Mouse (Mus musculus) liver, embryonic 11.5 days (tissue): ENCODE results near the gene Prrc2b. TPM values are rescaled to one million over a fixed set of nuclear protein-coding genes. Genes with fewer than 3 reads are reported as not detected.

Experiments used
- ATAC-seq: fragments of 200-750 bp; cut with Nextera tagmentation; replicated peaks from 2 replicates; pipeline ENCODE4 v1.8.0; 2017; ENCODE audit warnings: moderate number of reproducible peaks, mild to moderate bottlenecking, moderate TSS enrichment, moderate library complexity; ENCODE audit not compliant: low FRiP score
- DNase-seq: peaks from one replicate; pipeline ENCODE4 v3.0.0-alpha.2; 2017; ENCODE audit warnings: low spot score
- H3K27ac ChIP-seq: fragments of 300-500 bp; sonication (generic); 2 replicates; pipeline ENCODE4 v1.5.1; 2014; ENCODE audit warnings: mild to moderate bottlenecking, low read depth, low read length, control low read depth
- H3K27me3 ChIP-seq: fragments of 300-500 bp; sonication (generic); replicated peaks from 2 replicates; pipeline ENCODE4 v1.6.1; 2014; ENCODE audit warnings: low read length, mixed read lengths; ENCODE audit not compliant: control insufficient read depth, insufficient read depth
- H3K36me3 ChIP-seq: fragments of 300-500 bp; sonication (generic); 2 replicates; pipeline ENCODE4 v1.6.1; 2014; ENCODE audit warnings: mild to moderate bottlenecking, low read length, moderate library complexity, mixed read lengths; ENCODE audit not compliant: control insufficient read depth, insufficient read depth
- H3K4me1 ChIP-seq: fragments of 300-500 bp; sonication (generic); replicated peaks from 2 replicates; pipeline ENCODE4 v1.6.1; 2014; ENCODE audit warnings: low read length, mixed read lengths; ENCODE audit not compliant: control insufficient read depth, insufficient read depth
- H3K4me2 ChIP-seq: fragments of 300-500 bp; sonication (generic); 2 replicates; pipeline ENCODE4 v1.6.1; 2014; ENCODE audit warnings: mild to moderate bottlenecking, control low read depth, moderate library complexity
- H3K4me3 ChIP-seq: fragments of 300-500 bp; sonication (generic); 2 replicates; pipeline ENCODE4 v1.5.1; 2014; ENCODE audit warnings: low read depth, low read length, control low read depth
- H3K9ac ChIP-seq: fragments of 300-500 bp; sonication (generic); 2 replicates; pipeline ENCODE4 v1.6.1; 2014; ENCODE audit warnings: low read depth, low read length, control low read depth
- H3K9me3 ChIP-seq: fragments of 300-500 bp; sonication (generic); 2 replicates; pipeline ENCODE4 v1.6.1; 2016; ENCODE audit warnings: low read length, inconsistent platforms, mixed read lengths; ENCODE audit not compliant: control insufficient read depth
- WGBS: fragments of 180-500 bp; shearing (Covaris S2); extraction: QIAGEN DNeasy Blood & Tissue Kit; methylation state at CpG from one replicate; pipeline ENCODE4 v1.1.7; 2014; 5-methylcytosine and 5-hydroxymethylcytosine counted together
- polyA plus RNA-seq: library from polyadenylated mRNA; unstranded; fragments of >200 nt; fragmentation: Nextera tagmentation; extraction: Ambion mirVana; gene quantifications from 2 replicates; pipeline ENCODE4 v1.2.1, GENCODE M21; 2014

Prrc2b gene
- polyA plus RNA-seq = 37.8 and 48.1 TPM in 2 replicates

DNA sequence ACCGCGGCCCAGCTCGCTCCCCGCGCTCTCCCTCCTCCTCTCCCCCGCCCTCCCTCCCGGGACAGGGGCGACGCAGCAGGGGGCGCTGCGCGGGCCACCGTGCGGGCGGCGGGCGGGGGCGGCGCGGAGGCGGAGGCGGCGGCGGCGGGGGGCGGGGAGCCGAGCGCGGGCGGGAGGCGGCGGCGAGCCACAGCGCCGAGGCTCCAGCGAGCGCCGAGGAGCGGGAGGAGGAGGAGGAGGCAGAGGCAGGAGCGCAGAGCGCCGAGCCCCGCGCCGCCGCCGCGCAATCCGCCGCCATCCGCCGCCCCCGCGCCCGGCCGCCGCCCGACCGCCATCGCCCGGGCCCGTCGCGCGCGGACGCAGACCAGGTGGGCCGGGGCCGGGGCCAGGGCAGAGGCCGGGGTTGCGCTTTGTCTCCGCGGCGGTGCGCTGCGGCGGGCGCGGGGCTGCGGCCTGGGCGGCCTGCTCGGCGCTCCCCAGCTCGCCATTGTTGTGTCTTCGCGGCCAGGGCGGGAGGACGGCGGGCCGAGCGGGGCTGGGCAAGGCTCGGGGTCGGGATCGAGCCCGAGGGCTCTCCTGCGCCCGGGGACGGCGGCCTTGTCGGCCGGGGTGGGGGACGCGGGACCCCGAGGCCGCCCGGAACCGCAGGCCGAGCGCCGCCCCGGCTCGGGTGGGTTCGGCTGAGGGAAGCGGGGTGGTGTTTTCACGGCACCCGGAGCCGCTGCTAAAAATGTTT, at the start of gene Prrc2b:
Prrc2b (plus strand) TSS at position 159 of the 736 bp plus-strand sequence.
- Histone ChIP-seq H3K4me2 (peak within 1 kb of the TSS; percentile 98), H3K9me3 (no peaks in the 10 kb centered on the region), H3K27ac (peak within 1 kb of the TSS; percentile 99), H3K27me3 (no peaks in the 10 kb centered on the region), H3K4me1 (peaks cover 43% of the 10 kb centered on the region), H3K36me3 (no peaks in the 10 kb centered on the region), H3K4me3 (peak within 1 kb of the TSS; percentile 96), H3K9ac (peak within 1 kb of the TSS; percentile 99)
- DNase-seq (peak; percentile 73), ATAC-seq (peak; percentile 69)
- under 1% methylated on average over 78 of the region's 117 CpGs for WGBS

DNA sequence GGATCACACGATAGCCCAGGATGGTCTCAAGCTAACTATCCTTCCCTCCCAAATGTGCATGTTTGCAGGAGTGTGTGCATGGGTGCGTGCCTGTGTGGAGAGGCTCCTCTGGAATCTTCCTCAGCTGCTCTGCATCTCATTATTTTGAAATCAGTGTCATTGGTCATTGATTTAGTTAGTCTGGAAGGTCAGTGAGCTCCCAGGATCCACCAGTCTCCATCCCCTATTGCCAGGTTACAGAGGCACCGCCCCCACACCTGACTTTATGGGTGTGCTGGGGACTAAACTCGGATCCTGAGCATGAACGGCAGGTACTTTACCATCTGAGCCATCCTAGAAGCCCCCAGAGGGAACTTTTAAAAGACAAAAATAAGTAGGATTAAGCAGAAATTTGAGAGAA, 47.9 kb upstream of the Prrc2b start:
- no peak overlapping the region for H3K9ac ChIP-seq
- no peak for ATAC-seq
- H3K9me3 ChIP-seq = peaks cover 3% of the 10 kb centered on the region; the same call in 1 of the 2 replicates
- no peak for DNase-seq
- H3K27me3 ChIP-seq = no peaks in the 10 kb centered on the region
- no peak overlapping the region for H3K27ac ChIP-seq
- no peak overlapping the region for H3K4me3 ChIP-seq
- no peaks in the 10 kb centered on the region for H3K36me3 ChIP-seq
- H3K4me2 ChIP-seq = 0 out of 2 replicates have a peak overlapping the region, but pooled peaks have one; percentile 6
- WGBS = 64% methylated on average over 5 of the region's 5 CpGs
- peaks cover 5% of the 10 kb centered on the region for H3K4me1 ChIP-seq

GRCm38 (mm10) chr2:32103557-32103956, 47.3 kb upstream of the Prrc2b start:
- Histone ChIP-seq H3K4me3 (no peak overlapping the region), H3K4me1 (peaks cover 5% of the 10 kb centered on the region), H3K27me3 (no peaks in the 10 kb centered on the region), H3K9ac (no peak overlapping the region), H3K4me2 (no peak overlapping the region), H3K36me3 (no peaks in the 10 kb centered on the region), H3K9me3 (peaks cover 3% of the 10 kb centered on the region; the same call in 1 of the 2 replicates), H3K27ac (no peak overlapping the region)
- no peak for DNase-seq
- ATAC-seq = no peak
- WGBS = 79% methylated on average over 7 of the region's 7 CpGs

GRCm38 (mm10) chr2:32104122-32104521, 46.8 kb upstream of the Prrc2b start:
- WGBS = 85% methylated on average over 7 of the region's 7 CpGs
- no peak for ATAC-seq

GRCm38 (mm10) chr2:32105117-32105913, 45.6 kb upstream of the Prrc2b start:
- Histone ChIP-seq H3K27me3 (no peaks in the 10 kb centered on the region), H3K4me2 (no peak overlapping the region), H3K36me3 (no peaks in the 10 kb centered on the region), H3K4me1 (peaks cover 5% of the 10 kb centered on the region), H3K4me3 (no peak overlapping the region), H3K9ac (no peak overlapping the region), H3K9me3 (peaks cover 3% of the 10 kb centered on the region; the same call in 1 of the 2 replicates), H3K27ac (no peak overlapping the region)
- ATAC-seq = no peak
- DNase-seq = no peak
- WGBS = 85% methylated on average over 16 of the region's 16 CpGs

More at GRCm38 (mm10) chr2:32104122-32104521, 46.8 kb upstream of the Prrc2b start:
- Histone ChIP-seq H3K27ac (no peak overlapping the region), H3K4me2 (no peak overlapping the region), H3K4me3 (no peak overlapping the region), H3K9me3 (peaks cover 3% of the 10 kb centered on the region; the same call in 1 of the 2 replicates), H3K4me1 (peaks cover 5% of the 10 kb centered on the region), H3K27me3 (no peaks in the 10 kb centered on the region), H3K36me3 (no peaks in the 10 kb centered on the region), H3K9ac (no peak overlapping the region)
- DNase-seq = no peak

- peaks cover 7% of the 10 kb centered on the region for H3K4me1 ChIP-seq
- H3K36me3 ChIP-seq = no peaks in the 10 kb centered on the region
- H3K27me3 ChIP-seq = no peaks in the 10 kb centered on the region
- no peak overlapping the region for H3K4me2 ChIP-seq
- H3K27ac ChIP-seq = no peak overlapping the region
- WGBS = 78% methylated on average over 7 of the region's 7 CpGs
- no peak for DNase-seq
- no peak overlapping the region for H3K9ac ChIP-seq
- H3K4me3 ChIP-seq = no peak overlapping the region
- no peak for ATAC-seq
- H3K9me3 ChIP-seq = no peaks in the 10 kb centered on the region
These were observed 45.0 kb upstream of the Prrc2b start for GRCm38 (mm10) chr2:32105930-32106329.

DNA sequence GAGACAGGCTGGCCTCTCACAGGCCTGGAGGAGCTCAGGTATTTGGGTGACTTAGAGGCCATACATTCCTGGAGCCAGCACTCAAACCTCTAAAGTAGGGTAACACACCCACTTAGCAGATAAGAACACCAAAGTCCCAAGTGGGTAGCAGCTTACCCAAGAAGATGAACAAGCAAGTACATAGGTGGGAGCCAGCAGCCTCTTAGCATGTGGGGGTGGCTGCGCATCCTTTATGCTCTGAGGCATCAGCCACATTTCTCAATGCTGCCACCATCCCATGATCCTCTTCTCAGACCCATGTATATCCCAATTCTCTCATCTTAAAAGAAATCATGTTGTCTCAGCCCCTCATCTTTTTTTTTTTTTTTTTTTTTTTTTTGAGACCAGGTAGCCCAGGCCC, 39.6 kb upstream of the Prrc2b start:
- DNase-seq (no peak), ATAC-seq (no peak)
- no peaks in the 10 kb centered on the region for H3K36me3 ChIP-seq
- H3K9me3 ChIP-seq = no peaks in the 10 kb centered on the region
- peaks cover 22% of the 10 kb centered on the region for H3K4me1 ChIP-seq
- H3K4me2 ChIP-seq = no peak overlapping the region
- 86% methylated on average over 1 of the region's 1 CpGs for WGBS
- no peak overlapping the region for H3K4me3 ChIP-seq
- no peaks in the 10 kb centered on the region for H3K27me3 ChIP-seq
- H3K27ac ChIP-seq = no peak overlapping the region
- no peak overlapping the region for H3K9ac ChIP-seq

GRCm38 (mm10) chr2:32112548-32112947, 38.3 kb upstream of the Prrc2b start:
- Histone ChIP-seq H3K4me3 (no peak overlapping the region), H3K4me2 (no peak overlapping the region), H3K27me3 (no peaks in the 10 kb centered on the region), H3K9ac (no peak overlapping the region), H3K27ac (no peak overlapping the region), H3K9me3 (0 out of 2 replicates have a peak, but pooled peaks cover 5% of the 10 kb centered on the region), H3K36me3 (no peaks in the 10 kb centered on the region), H3K4me1 (peaks cover 22% of the 10 kb centered on the region)
- WGBS = 83% methylated on average over 2 of the region's 2 CpGs
- DNase-seq (no peak), ATAC-seq (no peak)
